Mouse (Mus musculus) CH12.LX (cell line): ENCODE measurements at regions not wholly inside any gene's neighbourhood (a gene's known extent, or its start where the extent isn't known, plus 50 kb on each side); places are given as distances from the start of the nearest gene placed in this dataset.

Experiments used
- CHD2 ChIP-seq: IDR thresholded peaks from 2 replicates; pipeline ENCODE4 v1.6.1; 2011; ENCODE audit warnings: low read length, improper control_type of control experiment
- CTCF ChIP-seq, 2 experiments: IDR thresholded peaks in 1 of 2; conservative IDR thresholded peaks in 1 of 2; 2 replicates each; pipeline ENCODE4 v1.5.1; 2011 to 2012; ENCODE audit warnings: low read depth in 2 of 2, low read length in 2 of 2, improper control_type of control experiment in 1 of 2, inconsistent platforms in 1 of 2, mild to moderate bottlenecking in 1 of 2, moderate library complexity in 1 of 2
- E2F4 ChIP-seq: IDR thresholded peaks from 2 replicates; pipeline ENCODE4 v1.6.1; 2011; ENCODE audit warnings: low read depth, low read length, improper control_type of control experiment; ENCODE audit not compliant: insufficient replicate concordance
- EP300 ChIP-seq: IDR thresholded peaks from 2 replicates; pipeline ENCODE4 v1.6.1; 2011; ENCODE audit warnings: low read length, improper control_type of control experiment
- GABPA ChIP-seq: IDR thresholded peaks from 2 replicates; pipeline ENCODE4 v1.6.1; 2012; ENCODE audit warnings: low read depth, low read length, improper control_type of control experiment, inconsistent platforms; ENCODE audit not compliant: insufficient replicate concordance
- HCFC1 ChIP-seq: IDR thresholded peaks from 2 replicates; pipeline ENCODE4 v1.6.1; 2012; ENCODE audit warnings: low read depth, mild to moderate bottlenecking, inconsistent platforms, low read length, improper control_type of control experiment
- JUND ChIP-seq: conservative IDR thresholded peaks from 2 replicates; pipeline ENCODE4 v1.6.1; 2011; ENCODE audit warnings: low read depth, low read length, improper control_type of control experiment
- MAX ChIP-seq: IDR thresholded peaks from 2 replicates; pipeline ENCODE4 v1.6.1; 2011; ENCODE audit warnings: low read length, improper control_type of control experiment
- MAZ ChIP-seq: IDR thresholded peaks from 2 replicates; pipeline ENCODE4 v1.6.1; 2012; ENCODE audit warnings: low read depth, mild to moderate bottlenecking, inconsistent platforms, low read length, improper control_type of control experiment, moderate library complexity
- MXI1 ChIP-seq: IDR thresholded peaks from 2 replicates; pipeline ENCODE4 v1.6.1; 2011; ENCODE audit warnings: mild to moderate bottlenecking, low read depth, low read length, improper control_type of control experiment
- NRF1 ChIP-seq: IDR thresholded peaks from 2 replicates; pipeline ENCODE4 v1.6.1; 2014; ENCODE audit warnings: low read depth, mild to moderate bottlenecking, inconsistent platforms, low read length, improper control_type of control experiment, moderate library complexity
- PAX5 ChIP-seq: IDR thresholded peaks from 2 replicates; pipeline ENCODE4 v1.6.1; 2012; ENCODE audit warnings: low read length, inconsistent platforms, mixed read lengths
- POLR2A ChIP-seq: IDR thresholded peaks from 2 replicates; pipeline ENCODE4 v1.6.1; 2011; ENCODE audit warnings: low read depth, mild to moderate bottlenecking, improper control_type of control experiment, low read length
- TCF12 ChIP-seq: IDR thresholded peaks from 2 replicates; pipeline ENCODE4 v1.6.1; 2014; ENCODE audit warnings: low read depth, mild to moderate bottlenecking, inconsistent platforms, low read length, improper control_type of control experiment

DNA sequence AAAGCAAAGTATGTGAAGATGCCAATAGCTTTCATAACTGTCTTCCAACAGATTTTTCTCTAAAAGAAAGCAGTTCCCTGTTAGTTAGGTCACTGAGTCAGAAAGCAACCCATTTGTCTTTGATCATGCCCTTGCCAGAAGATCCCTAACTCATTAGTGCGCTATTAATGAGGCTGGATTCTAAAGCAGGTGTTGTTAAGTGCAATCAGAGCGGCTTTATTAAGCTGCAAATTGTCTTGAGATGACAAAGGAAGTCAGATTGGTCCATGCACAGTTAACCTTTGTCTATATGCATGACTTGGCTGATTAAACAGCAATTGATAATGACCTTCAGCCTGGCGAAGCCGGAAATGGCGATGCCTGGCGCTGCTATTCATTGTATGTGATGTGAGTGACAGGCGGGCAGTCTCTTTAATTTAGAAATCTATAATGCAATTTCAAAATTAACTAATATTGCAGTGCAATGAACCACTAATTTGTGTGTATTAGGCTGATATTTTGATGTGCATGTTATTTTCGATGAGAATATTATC, 183.4 kb downstream of the Rnd3 start:
- TF ChIP-seq PAX5: no peak
- TF ChIP-seq CTCF (conservative IDR thresholded peaks at IDR 0.05 in 1 of 2, IDR thresholded peaks at IDR 0.05 in 1 of 2; ENCODE audit: low read depth in 2 of 2, low read length in 2 of 2): no peak
- TF ChIP-seq NRF1: no peak
- no peak for TF ChIP-seq MXI1
- TF ChIP-seq MAZ: no peak
- TF ChIP-seq POLR2A: no peak
- TF ChIP-seq EP300: no peak
- TF ChIP-seq HCFC1: no peak
- no peak for TF ChIP-seq E2F4
- TF ChIP-seq MAX: no peak
- no peak for TF ChIP-seq JUND
- TF ChIP-seq GABPA: no peak
- TF ChIP-seq TCF12: no peak
- TF ChIP-seq CHD2: no peak
